Mouse (Mus musculus) testis, adult 2 months (tissue): ENCODE results near the gene Gm49776.

Experiments
- CTCF ChIP-seq: fragments of 200-500 bp; IDR thresholded peaks from 2 replicates; pipeline ENCODE4 v1.5.1; 2012; ENCODE audit warnings: low read depth, mild to moderate bottlenecking, inconsistent platforms, low read length, moderate library complexity; ENCODE audit not compliant: control insufficient read depth, insufficient read depth, insufficient replicate concordance
- POLR2A ChIP-seq: fragments of 200-500 bp; IDR thresholded peaks from 2 replicates; pipeline ENCODE4 v1.6.1; 2012; ENCODE audit warnings: low read depth, mild to moderate bottlenecking, inconsistent platforms, low read length, moderate library complexity; ENCODE audit not compliant: control insufficient read depth

- no peak for TF ChIP-seq POLR2A
- no peak for TF ChIP-seq CTCF
Measured at GRCm38 (mm10) chr16:18288166-18288565, 30.0 kb upstream of the Gm49776 start.
